Mouse (Mus musculus) ES-CJ7 (cell line): Measurements from ENCODE around the gene Fcrl5.

Experiments
- DNase-seq: peaks from one replicate; pipeline ENCODE4 v3.0.0; 2011; ENCODE audit warnings: low read depth, low spot score

Gene Fcrl5

DNA sequence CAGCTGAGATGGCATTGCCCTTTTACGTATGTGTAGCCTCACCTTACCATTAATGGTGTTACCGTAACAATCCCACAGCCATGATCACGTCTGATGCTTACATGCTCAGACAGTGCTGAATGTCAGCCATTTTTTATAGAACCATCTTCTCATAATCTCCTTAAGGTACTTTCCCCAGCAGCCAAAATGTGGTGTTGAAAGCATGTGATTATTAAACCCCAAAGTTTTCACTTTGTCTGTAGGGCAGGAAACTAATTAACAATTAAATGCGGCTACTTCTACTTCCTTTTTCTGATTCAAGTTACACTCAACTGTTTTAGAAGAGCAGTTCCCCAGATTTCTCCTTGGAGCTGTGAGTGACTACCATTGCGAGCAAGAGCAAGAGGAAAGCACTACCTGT is at the start of gene Fcrl5:
Fcrl5 (plus strand) TSS at position 295 of the 400 bp plus-strand sequence.
- DNase-seq: no peak

DNA sequence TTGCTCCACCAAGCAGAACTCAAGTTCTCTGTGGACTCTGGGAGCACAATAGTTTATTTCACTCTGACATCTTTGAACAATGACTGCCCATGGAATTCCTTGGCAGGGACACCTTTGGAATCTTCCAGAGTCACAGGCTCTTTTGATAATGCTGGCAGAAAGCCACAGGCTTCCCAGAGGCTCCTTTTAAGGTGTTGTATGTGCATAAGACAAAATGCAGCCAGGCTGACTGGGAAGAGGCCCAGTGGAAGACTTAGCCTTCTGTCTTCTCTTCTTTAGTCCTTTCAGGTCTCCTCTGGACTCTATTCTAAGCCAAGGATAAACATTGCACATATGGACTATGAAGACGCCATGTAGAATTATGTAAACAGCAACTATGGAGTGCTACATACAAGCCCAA is 44.6 kb upstream of the Fcrl5 start:
- DNase-seq: no peak

DNA sequence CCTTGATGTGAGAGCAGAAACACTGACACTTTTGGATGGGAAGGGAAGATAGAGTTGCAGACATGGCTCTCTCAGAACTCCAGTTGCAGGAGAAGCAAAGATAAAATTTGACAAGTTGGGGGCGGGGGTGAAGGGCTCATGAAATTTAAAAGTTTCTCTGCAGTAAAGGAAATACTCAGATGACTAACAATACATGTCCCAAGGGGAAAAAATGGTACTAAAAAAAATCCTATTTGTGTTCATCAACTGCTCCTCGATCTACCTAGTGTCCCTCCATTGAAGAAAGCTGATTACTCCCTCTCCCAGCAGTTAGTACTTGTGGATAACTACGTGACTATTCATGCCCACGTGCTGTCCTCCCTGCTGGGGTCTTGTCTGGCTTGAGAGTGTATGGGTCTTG is 36.8 kb upstream of the Fcrl5 start:
- no peak for DNase-seq

DNA sequence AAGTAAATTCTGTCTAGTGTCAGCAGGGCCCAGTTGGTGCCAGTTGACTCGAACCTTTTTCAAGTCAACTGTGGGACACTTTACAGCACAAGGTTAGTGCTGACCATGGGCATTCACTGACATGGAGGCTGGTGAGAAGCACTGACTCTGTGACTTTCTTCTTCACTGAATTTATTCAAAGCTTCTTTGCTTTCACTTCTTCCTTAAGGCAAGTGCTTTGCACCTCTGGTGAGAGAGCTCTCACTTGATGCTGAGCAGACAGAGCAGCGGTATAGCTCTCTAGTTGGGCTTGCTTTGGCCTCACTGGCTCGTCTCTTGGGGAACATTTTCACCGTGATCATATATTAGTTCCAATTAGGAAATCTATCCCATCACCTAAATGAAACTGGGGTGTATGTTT is 35.7 kb upstream of the Fcrl5 start:
- DNase-seq: no peak

DNA sequence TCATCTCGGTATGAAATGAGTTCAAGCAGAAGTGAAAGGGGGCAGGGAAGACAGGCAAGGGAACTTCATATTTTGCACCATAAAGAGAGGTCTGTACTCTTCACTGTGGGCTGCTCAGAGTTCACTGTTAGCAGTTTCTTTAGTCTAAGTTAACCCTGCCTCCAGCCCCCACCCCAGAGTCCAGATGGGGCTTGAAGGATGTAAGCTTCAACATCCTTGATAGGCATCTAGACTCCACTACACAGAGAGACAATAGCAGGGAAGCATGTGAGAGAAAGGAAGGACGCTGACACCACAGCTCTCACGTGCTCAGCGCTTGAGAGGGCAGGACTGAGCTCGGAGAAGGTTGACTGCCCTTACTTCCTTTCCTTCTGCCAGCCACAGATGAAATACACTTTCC is 34.3 kb upstream of the Fcrl5 start:
- DNase-seq: no peak

DNA sequence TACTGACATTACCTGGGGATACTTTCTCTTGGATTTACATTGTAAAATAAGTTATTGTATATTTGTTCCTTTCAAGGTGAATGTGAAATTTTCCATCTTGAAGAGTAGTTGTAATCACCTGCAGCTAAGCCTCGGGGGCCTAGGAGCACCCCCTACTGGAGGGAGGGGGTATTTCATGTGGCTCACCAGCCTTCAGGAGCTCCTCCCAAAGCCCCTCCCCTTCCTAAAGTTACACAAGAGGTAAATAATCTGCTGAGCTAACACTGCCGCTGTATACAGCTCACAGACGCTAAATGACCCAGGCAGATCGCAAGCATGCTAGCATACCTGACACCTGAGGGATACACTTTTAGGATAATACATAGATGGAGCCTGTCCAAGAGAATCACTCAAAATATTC is 27.4 kb upstream of the Fcrl5 start:
- peak; percentile 67 for DNase-seq

DNA sequence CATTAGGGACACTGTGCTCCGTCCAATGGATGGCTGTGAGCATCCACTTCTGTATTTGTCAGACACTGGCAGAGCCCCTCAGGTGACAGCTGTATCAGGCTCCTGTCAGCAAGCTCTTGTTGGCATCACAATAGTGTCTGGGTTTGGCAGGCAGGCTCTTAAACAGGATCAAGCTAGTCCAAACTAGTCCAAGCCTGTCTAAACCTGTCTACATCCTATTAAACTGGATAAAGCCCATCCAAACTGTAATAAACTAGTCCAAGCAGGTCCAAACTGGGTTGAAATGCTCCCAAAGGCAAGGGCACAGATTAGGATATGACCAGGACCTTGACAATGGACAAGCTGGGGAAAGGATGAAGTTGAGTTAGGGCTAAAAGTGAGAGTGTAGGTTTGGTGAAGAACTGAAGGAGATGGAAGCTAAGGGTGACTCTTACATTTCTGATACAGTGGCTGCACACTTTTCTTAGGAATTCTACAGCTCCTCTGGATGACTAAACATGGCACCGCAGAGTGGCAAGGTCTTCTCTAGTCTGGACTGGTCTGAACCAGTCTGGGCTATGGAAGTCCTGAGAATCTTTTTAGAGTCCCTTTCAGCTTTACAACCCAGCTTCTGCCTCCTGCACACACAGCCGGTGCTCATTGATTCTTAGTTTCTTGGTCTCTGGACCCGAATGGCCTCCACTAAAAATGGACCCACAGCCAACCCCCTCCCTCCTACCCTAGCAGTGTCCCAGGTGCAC is 26.2 kb upstream of the Fcrl5 start:
- peak; percentile 66 for DNase-seq

DNA sequence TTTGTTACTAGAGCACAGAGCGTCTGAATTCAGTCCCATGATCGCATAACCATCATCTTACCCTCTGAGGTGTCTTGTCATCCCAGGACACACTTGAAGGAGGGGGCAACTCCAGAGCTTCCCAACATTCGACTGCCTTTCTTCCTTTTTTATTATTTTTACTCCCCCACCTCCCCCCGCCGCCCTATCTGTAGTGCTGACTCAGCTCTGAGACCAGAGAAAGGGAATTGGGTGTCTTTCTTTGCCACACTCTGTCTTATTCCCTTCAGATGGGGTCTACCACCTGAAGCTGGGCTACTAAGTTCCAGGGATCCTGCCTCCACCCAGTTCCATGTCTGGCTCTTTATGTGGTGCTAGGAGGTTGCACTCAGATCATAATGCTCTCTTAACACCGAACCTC is 25.0 kb upstream of the Fcrl5 start:
- DNase-seq: no peak

DNA sequence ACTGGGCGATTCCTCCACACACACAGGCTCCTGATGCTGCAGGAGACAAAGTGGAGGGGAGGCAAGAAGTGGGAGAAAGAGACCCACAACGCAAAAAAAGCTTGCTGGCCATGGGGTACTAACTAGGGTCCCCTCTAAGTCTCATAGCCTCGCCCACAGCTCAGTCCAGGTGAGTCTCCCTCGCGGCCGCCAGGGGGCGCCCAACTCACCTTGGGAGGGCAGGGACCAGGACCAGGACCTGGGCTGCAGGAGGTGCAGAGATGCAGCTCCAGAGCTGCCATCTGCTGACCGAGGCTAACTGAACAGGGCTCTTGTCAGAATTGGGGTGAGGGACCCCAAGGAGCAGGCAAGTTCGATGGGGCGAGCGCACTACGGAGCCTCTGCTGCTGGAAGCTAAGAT is 24.4 kb upstream of the Fcrl5 start:
- peak; percentile 47 for DNase-seq

DNA sequence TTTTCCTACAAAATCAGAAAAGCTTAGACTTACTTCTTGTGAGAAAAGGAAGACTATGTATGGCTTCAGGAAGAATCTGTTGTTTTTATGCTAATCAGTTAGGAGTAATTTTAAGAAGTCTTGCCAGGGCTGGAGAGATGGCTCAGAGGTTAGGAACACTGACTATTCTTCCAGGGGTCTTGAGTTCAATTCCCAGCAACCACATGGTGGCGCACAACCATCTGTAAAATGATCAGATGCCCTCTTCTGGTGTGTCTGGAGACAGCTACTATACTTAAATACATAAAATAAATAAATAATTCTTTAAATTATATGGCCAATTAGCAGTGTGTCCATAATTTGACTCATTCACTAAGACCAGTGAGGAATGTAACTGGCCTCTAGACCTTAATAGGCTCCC is 14.9 kb upstream of the Fcrl5 start:
- no peak for DNase-seq

DNA sequence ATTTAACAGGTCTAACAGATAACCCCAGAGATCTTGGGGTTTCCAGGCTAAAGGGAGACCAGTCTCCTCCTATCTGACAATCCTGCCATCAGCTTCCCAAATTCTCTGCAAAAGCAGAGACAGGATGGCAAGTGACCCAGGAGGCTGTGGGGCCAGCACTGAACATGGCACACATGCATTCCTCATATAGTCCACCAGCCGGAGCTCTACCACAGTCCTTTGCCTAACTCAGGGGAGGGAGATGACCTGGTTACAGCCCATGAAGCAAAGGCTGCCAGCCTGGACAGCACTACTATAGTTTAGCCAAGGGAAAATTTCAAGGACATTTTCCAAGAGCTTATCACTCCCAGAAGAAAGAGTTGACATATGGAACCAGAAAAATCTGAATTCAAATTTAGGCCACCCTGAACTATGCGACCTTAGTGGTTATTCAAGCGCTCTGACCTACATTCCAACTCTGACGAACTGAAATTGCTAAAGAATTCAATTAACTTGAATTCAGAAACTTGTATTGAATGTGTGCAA is 13.1 kb upstream of the Fcrl5 start:
- DNase-seq: no peak

DNA sequence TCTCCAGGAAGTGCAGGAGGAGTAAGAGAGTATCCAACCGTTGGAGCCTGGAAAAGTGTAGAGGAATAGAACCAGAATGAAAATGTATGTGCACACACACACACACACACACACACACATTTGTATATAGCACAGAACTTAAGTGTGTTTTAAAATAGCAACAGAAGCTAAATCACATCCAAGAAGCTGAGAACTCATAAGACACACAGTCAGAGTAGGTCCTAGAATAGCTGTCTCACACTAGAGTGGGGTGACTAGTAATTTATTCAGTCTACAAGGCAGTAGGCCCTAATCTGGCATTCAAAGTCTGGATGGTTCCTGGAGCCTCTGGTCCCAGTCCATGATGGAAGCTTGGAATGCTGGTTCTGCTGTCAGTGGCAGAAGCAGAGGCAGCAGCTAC is 5.0 kb downstream of the Fcrl5 start:
- no peak for DNase-seq

DNA sequence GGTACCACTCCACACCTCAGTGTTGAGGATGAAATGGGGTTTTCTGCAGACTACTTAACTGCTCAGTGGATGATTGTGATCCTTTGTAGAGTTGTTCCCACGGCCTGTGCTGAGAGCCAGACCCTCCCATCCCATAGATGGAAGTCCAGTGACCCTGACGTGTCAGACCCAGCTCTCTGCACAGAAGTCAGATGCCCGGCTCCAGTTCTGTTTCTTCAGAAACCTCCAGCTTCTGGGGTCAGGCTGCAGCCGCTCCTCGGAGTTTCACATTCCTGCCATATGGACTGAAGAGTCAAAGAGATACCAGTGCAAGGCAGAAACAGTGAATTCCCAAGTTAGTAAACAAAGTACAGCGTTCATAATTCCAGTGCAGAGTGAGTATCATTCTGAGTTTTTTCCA is 8.4 kb downstream of the Fcrl5 start:
- no peak for DNase-seq

DNA sequence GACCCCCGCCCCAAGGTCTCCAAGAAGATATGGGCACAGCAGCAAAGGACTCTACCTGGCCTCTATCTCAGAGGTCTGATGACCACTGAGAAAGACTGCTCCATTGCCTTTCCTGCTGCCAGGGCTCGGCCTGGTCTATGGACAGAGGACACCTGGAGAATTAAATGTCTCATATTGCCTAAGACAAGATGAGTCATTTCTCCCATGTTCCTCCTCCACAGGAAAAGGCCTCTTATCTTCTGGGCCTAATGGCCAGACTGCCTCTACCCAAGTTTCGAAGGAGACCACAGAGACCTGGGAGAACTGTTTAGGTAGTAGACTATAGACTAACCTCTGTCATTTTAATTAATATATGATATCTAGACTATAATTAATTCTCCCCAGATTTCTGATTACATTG is 29.9 kb downstream of the Fcrl5 start:
- no peak for DNase-seq

DNA sequence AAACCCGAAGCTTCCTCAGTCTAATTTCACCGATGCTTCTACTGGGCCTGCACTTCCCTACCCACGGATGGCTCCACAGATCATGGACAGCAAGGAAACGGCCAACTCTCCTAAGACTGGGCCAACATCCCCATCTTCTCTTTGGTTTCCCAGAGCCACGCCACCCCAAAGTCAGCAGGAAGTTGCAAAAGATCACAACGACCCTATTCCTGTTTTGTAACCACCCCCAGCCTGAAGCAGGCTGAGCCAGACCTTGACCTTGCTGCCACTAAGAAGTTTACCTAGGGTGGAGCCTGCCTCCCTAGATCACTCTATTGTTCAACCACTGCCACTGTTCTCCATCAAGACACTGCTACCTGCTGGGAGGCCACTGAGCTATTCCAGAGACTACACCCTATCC is 31.4 kb downstream of the Fcrl5 start:
- no peak for DNase-seq

DNA sequence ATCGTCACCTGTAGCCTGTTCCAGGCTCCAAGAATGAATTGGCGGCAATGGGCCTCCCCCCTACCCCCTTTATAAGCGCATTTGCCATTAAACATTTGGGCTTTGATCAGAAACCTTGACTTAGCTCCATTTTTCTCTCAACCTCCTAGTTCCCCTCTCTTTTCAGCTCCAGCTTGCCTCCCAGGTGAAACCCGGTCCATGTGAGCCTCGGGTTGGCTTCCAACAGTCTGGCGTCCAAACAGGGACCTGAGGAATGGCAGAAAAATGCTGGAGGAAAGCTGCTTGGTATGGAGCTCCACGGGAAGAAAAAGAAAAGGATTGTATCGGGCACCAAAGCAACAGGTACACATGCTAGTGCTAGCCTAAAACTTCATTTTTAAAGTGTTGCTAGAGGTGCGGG is 31.8 kb downstream of the Fcrl5 start:
- DNase-seq: no peak

DNA sequence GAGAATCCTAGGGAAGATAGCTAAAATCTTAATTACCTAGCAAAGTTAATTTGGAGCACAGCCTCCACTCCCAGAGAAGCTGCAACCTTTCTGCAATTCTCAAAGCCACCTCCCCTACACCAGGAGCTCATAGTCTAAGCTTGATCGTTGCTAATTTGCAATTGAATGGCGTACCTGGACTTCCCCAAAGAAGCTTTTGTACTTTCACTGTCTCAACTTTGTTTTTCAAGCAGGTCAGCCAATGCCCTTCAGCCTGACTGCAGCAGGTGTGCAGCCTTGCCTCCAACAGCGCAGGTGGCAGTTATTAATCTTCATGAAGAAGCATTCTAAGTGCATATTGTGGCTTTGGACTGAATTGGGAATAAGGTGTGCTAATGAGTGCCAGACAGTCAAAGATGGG is 42.4 kb downstream of the Fcrl5 start:
- DNase-seq: peak; percentile 87

DNA sequence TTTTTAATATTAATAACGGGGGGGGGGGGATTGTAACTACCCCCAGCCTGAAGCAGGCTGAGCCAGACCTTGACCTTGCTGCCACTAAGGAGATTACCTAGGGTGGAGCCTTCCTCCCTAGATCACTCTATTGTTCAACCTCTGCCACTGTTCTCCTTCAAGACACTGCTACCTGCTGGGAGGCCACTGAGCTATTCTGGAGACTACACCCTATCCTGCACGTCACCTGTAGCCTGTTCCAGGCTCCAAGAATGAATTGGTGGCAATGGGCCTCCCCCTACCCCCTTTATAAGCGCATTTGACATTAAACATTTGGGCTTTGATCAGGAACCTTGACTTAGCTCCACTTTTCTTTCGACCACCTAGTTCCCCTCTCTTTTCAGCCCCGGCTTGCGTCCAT is 43.0 kb downstream of the Fcrl5 start:
- peak; percentile 76 for DNase-seq

DNA sequence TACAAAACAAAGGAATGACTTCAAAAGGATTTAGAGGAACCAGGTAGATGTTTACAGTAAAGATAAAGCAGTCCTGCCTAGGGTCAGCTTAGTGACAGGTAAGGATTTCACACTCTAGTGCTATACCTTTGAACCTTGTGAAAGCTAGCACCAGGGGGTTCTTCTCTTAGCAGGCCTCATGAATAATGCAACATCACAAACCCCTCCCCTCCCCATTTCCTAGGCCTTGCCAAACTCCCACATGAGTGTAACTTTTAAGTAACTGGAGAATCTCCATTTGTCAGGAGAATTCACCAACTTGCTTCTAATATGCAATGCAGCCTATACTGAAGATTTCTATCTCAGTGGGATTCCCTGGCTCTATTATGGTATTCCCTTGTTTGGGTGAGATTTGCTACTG is 43.7 kb downstream of the Fcrl5 start:
- DNase-seq: peak; percentile 76

DNA sequence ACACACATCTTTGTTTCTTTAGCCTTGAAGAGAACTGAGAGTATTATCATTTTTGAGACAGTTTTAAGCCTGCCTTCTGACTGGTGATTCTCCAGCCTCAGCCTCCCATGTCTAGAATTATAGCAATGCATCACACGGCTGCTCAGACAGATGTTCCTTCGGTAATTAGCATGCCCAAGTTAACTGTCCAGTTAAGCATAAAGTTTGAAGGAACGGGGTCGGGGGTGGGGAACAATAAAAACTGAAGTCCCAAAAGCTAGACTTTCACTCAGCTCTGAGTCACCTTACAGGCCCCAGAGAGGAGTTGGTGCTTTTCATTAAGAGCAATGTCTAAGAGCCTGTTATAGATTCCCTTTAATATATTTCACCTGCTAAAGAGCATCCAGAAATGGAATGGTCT is 51.8 kb downstream of the Fcrl5 start:
- DNase-seq: no peak

DNA sequence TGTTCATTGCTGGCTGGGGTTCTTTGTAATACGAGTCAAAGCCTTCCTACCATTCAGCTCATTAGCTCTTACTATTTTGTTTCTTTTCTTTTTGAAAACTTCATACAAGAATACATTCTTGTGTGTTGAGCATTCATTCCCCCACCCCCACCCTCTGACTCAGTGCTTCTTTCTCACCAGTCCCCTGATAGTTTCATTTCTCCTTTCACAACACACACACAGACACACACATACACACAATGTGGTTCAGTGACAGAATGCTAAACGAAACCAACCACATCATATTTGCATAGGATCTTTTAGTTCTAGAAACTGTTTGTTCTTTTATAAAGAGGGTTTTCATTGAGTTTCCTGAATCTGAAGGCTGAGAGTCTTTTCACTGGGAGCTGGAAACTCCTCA is 52.3 kb downstream of the Fcrl5 start:
- DNase-seq: no peak

DNA sequence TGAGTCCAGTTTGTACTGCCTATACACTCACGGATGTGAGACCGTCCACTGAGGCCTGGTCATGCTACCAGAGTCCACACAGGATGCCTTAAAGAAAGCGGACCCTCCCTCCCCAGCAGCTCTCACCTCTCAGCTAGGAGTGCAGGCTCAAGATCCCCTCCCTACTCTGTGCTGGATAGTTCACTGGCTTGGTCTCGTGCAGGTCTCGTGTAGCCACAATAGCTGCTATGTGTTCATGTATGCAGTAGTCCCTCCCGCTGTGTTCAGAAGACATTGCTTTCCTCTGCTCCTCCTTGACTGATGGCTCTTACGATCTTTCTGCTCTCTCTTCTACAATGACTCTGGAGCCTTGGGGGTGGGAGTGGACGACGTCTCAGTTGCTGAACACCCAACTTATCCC is 62.7 kb downstream of the Fcrl5 start:
- no peak for DNase-seq

DNA sequence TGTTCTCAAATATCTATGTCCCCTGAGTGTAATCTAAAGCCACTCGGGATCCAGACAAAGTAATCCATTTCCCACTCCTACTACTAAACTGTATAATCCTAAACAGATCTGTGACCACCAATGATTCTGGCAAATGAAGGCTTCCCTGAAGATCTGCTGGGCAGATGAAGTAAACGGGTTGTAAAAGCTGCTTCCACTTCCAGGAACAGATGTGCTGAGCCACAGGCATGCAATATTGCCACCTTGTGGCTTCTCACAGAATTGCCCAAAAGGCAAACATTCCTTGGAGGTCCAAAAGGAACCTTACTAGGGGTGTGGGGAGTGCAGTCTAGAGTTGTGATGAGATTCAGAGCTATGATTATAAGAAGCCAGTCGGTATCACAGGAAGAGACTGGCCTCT is 63.5 kb downstream of the Fcrl5 start:
- peak; percentile 85 for DNase-seq
